Mouse (Mus musculus) heart, embryonic 14.5 days (tissue): ENCODE results near the gene Gm2007. TPM values are rescaled to one million over a fixed set of nuclear protein-coding genes. Genes with fewer than 3 reads are reported as not detected.
"Not testable (repeated sequence)": the region's sequence is repeated elsewhere in the genome, so short reads cannot be mapped to it uniquely, and the experiment has no call there.

ENCODE experiments used
- ATAC-seq: fragments of 200-750 bp; cut with Nextera tagmentation; 2 replicates; pipeline ENCODE4 v1.8.0; 2017; ENCODE audit warnings: low read depth, moderate TSS enrichment; ENCODE audit not compliant: insufficient number of reproducible peaks, insufficient read depth, low FRiP score
- H3K27ac ChIP-seq, 2 experiments: fragments of 200-500 bp in 1 of 2; fragments of 300-500 bp in 1 of 2; sonication (generic) in 1 of 2; replicated peaks in 1 of 2; 2 replicates each; pipeline ENCODE4 v1.5.1; 2012 to 2014; ENCODE audit warnings: low read depth in 2 of 2, low read length in 2 of 2, control low read depth in 1 of 2, mild to moderate bottlenecking in 1 of 2, mixed read lengths in 1 of 2; ENCODE audit not compliant: control insufficient read depth in 1 of 2, insufficient read depth in 1 of 2
- H3K27me3 ChIP-seq: fragments of 300-500 bp; sonication (generic); 2 replicates; pipeline ENCODE4 v1.6.1; 2014; ENCODE audit warnings: mild to moderate bottlenecking, low read length, control low read depth; ENCODE audit not compliant: control insufficient read depth, insufficient read depth
- H3K36me3 ChIP-seq: fragments of 300-500 bp; sonication (generic); 2 replicates; pipeline ENCODE4 v1.6.1; 2014; ENCODE audit warnings: mild to moderate bottlenecking, control low read depth, low read length, mixed read lengths; ENCODE audit not compliant: control insufficient read depth, insufficient read depth
- H3K4me1 ChIP-seq, 2 experiments: fragments of 200-500 bp in 1 of 2; fragments of 300-500 bp in 1 of 2; sonication (generic) in 1 of 2; 2 replicates each; pipeline ENCODE4 v1.6.1; 2012 to 2014; ENCODE audit warnings: low read length in 2 of 2, control low read depth in 1 of 2, mixed read lengths in 1 of 2; ENCODE audit not compliant: control insufficient read depth in 2 of 2, insufficient read depth in 2 of 2
- H3K4me2 ChIP-seq: fragments of 300-500 bp; sonication (generic); 2 replicates; pipeline ENCODE4 v1.6.1; 2014; ENCODE audit warnings: mild to moderate bottlenecking, low read length
- H3K4me3 ChIP-seq, 2 experiments: fragments of 200-500 bp in 1 of 2; fragments of 300-500 bp in 1 of 2; sonication (generic) in 1 of 2; 2 replicates each; pipeline ENCODE4 v1.5.1; 2012 to 2014; ENCODE audit warnings: low read length in 2 of 2, mild to moderate bottlenecking in 2 of 2, control low read depth in 1 of 2, low read depth in 1 of 2, moderate library complexity in 1 of 2; ENCODE audit not compliant: control insufficient read depth in 1 of 2, insufficient read depth in 1 of 2
- H3K9ac ChIP-seq: fragments of 300-500 bp; sonication (generic); 2 replicates; pipeline ENCODE4 v1.6.1; 2014; ENCODE audit warnings: mild to moderate bottlenecking, low read length
- H3K9me3 ChIP-seq: fragments of 300-500 bp; sonication (generic); 2 replicates; pipeline ENCODE4 v1.6.1; 2016; ENCODE audit warnings: low read length, control low read depth; ENCODE audit not compliant: control insufficient read depth
- WGBS: fragments of 180-500 bp; shearing (Covaris S2); extraction: QIAGEN DNeasy Blood & Tissue Kit; methylation state at CpG from one replicate; pipeline ENCODE4 v1.1.7; 2014; 5-methylcytosine and 5-hydroxymethylcytosine counted together
- polyA plus RNA-seq: library from polyadenylated mRNA; unstranded; fragments of >200 nt; fragmentation: Nextera tagmentation; extraction: Ambion mirVana; gene quantifications from 2 replicates; pipeline ENCODE4 v1.2.1, GENCODE M21; 2014

Gene Gm2007
- not detected in 2 replicates for polyA plus RNA-seq

DNA sequence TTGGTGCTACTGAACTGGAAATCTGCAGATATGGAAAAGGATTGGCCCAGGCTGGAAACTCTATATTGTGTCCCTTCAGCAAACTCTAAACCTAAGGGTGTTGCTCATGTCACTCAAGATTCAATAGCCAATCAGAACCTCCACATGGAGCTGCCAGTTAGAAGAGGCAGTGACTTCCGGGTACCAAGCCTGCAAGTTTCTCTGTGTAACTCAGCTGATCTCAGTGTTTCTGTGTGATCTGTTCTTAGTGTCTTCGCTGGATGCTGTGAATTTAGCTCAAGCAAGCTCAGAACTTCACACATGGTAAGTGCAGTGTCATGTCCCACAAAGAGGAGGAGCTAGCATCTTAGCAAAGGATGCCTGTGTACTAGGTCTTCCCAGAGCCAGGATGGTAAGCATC is at the start of gene Gm2007:
Gene Gm2007, plus strand, starts transcription at position 301 of the 400 bp plus-strand sequence.
- H3K9me3 ChIP-seq, H3K27me3 ChIP-seq, H3K4me3 ChIP-seq, H3K9ac ChIP-seq, H3K36me3 ChIP-seq, H3K27ac ChIP-seq, H3K4me2 ChIP-seq, ATAC-seq, H3K4me1 ChIP-seq: not testable (repeated sequence)
- WGBS: no CpG with 5 or more reads among the region's 2 CpGs

DNA sequence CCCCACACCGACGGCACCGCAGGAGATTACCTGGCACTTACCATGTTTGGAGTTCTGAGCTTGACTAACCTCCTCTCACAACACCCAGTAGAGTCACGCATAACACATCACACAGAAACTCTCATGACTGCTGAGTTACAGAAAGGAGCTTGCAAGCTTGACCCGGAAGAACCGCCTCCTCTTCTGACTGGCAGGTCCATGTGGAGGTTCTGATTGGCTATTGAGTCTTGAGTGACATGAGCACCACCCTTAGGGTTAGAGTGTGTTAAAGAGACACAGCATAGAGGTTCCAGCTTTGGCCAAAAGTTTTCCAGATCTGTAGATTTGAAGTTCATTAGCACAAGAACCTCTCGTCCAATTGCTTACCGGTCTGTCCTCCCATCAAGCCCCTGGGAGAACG is 37.8 kb upstream of the Gm2007 start, which contains the start of gene Zfp969:
Gene Zfp969, minus strand, starts transcription at position 101 of the 400 bp plus-strand sequence.
- not testable (repeated sequence) for ATAC-seq, H3K27me3 ChIP-seq, H3K9me3 ChIP-seq, H3K4me3 ChIP-seq, H3K27ac ChIP-seq, H3K9ac ChIP-seq, H3K36me3 ChIP-seq, H3K4me1 ChIP-seq, H3K4me2 ChIP-seq
- WGBS: no CpG with 5 or more reads among the region's 9 CpGs

DNA sequence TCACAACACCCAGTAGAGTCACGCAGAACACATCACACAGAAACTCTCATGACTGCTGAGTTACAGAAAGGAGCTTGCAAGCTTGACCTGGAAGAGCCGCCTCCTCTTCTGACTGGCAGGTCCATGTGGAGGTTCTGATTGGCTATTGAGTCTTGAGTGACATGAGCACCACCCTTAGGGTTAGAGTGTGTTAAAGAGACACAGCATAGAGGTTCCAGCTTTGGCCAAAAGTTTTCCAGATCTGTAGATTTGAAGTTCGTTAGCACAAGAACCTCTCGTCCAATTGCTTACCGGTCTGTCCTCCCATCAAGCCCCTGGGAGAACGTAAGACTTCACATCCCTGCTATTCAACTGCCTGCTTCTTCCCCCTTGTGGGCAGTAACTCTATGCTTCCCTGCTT is 59.7 kb downstream of the Gm2007 start, which contains the start of gene Gm14288:
Gene Gm14288, minus strand, starts transcription at position 101 of the 400 bp plus-strand sequence.
- WGBS: no CpG with 5 or more reads among the region's 6 CpGs
- H3K4me3 ChIP-seq, H3K27me3 ChIP-seq, H3K9me3 ChIP-seq, H3K9ac ChIP-seq, H3K4me1 ChIP-seq, ATAC-seq, H3K27ac ChIP-seq, H3K36me3 ChIP-seq, H3K4me2 ChIP-seq: not testable (repeated sequence)

Other genes starting within 250 kb of the Gm2007 start
- not detected in 2 replicates for gene Gm11007, start 97.6 kb upstream of the Gm2007 start, polyA plus RNA-seq
- 27.0 and 30.6 TPM in 2 replicates for gene Zfp969, start 37.9 kb upstream of the Gm2007 start, polyA plus RNA-seq
- gene Gm14288, start 59.6 kb downstream of the Gm2007 start, polyA plus RNA-seq: 5.1 and 5.9 TPM in 2 replicates
- gene Gm6710, start 127.7 kb downstream of the Gm2007 start, polyA plus RNA-seq: 13.9 and 15.8 TPM in 2 replicates
- gene Zfp966, start 189.6 kb downstream of the Gm2007 start, polyA plus RNA-seq: 3.0 and 3.1 TPM in 2 replicates
- 18.2 and 19.6 TPM in 2 replicates for gene Gm2026, start 223.8 kb downstream of the Gm2007 start, polyA plus RNA-seq